Mouse (Mus musculus): Measurements from ENCODE around the gene Tom1l2.

DNA sequence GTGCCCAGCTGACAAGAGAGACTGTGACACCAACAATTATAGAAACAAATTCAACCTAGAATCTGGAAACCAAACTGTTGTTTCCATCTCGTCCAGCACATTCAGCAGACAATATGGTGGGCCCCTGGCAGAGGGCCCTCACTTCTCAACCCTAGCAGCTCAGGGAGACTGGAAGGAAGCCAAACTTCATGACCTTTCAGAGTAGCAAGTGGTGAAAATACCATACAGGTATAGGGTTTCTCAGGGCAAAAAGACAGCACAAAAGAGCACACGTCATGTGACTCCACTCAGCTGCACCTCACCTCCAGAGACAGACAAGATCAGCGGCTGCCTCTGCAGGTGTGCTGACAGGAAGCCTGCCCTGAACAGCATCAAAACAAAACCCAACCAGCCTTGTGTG is 18.6 kb downstream of the Tom1l2 start:
- TF ChIP-seq CTCF (conservative IDR thresholded peaks at IDR 0.05; ENCODE audit: low read length) = no peak
- TF ChIP-seq NANOG (IDR thresholded peaks at IDR 0.05; ENCODE audit: borderline replicate concordance, low read length) = no peak
